Mouse (Mus musculus) forebrain, postnatal 0 days (tissue): ENCODE results near the gene Artn. TPM values are rescaled to one million over a fixed set of nuclear protein-coding genes. Genes with fewer than 3 reads are reported as not detected.

Source experiments
- ATAC-seq: fragments of 200-750 bp; cut with Nextera tagmentation; 2 replicates; pipeline ENCODE4 v1.8.0; 2017; ENCODE audit warnings: mild to moderate bottlenecking, moderate library complexity
- DNase-seq: peaks from one replicate; pipeline ENCODE4 v3.0.0-alpha.2; 2015
- H3K27ac ChIP-seq: fragments of 300-500 bp; sonication (generic); 2 replicates; pipeline ENCODE4 v1.5.1; 2014; ENCODE audit warnings: low read depth, mild to moderate bottlenecking, antibody characterized with exemption, low read length, moderate library complexity, mixed read lengths
- H3K27me3 ChIP-seq: fragments of 300-500 bp; sonication (generic); 2 replicates; pipeline ENCODE4 v1.6.1; 2014; ENCODE audit warnings: mild to moderate bottlenecking, low read length, mixed read lengths; ENCODE audit not compliant: insufficient read depth
- H3K36me3 ChIP-seq: fragments of 300-500 bp; sonication (generic); 2 replicates; pipeline ENCODE4 v1.6.1; 2014; ENCODE audit warnings: mild to moderate bottlenecking, moderate library complexity; ENCODE audit not compliant: insufficient read depth
- H3K4me1 ChIP-seq: fragments of 300-500 bp; sonication (generic); 2 replicates; pipeline ENCODE4 v1.6.1; 2014; ENCODE audit warnings: antibody characterized with exemption; ENCODE audit not compliant: insufficient read depth
- H3K4me2 ChIP-seq: fragments of 300-500 bp; sonication (generic); 2 replicates; pipeline ENCODE4 v1.6.1; 2014; ENCODE audit warnings: low read depth, mild to moderate bottlenecking, moderate library complexity
- H3K4me3 ChIP-seq: fragments of 300-500 bp; sonication (generic); 2 replicates; pipeline ENCODE4 v1.5.1; 2014; ENCODE audit warnings: low read depth, low read length, mixed read lengths
- H3K9ac ChIP-seq: fragments of 300-500 bp; sonication (generic); 2 replicates; pipeline ENCODE4 v1.6.1; 2014; ENCODE audit warnings: mild to moderate bottlenecking
- H3K9me3 ChIP-seq: fragments of 300-500 bp; sonication (generic); 2 replicates; pipeline ENCODE4 v1.6.1; 2016; ENCODE audit warnings: low read length
- CTCF ChIP-seq: sonication (generic); IDR thresholded peaks from 2 replicates; pipeline ENCODE4 v1.5.1; 2016; ENCODE audit warnings: antibody characterized with exemption, control low read depth, low read depth
- WGBS: fragments of 180-500 bp; shearing (Covaris S2); extraction: QIAGEN DNeasy Blood & Tissue Kit; methylation state at CpG from one replicate; pipeline ENCODE4 v1.1.7; 2014; 5-methylcytosine and 5-hydroxymethylcytosine counted together
- polyA plus RNA-seq: library from polyadenylated mRNA; unstranded; fragments of >200 nt; fragmentation: Nextera tagmentation; extraction: Ambion mirVana; gene quantifications from 2 replicates; pipeline ENCODE4 v1.2.1, GENCODE M21; 2015
- total RNA-seq: library from RNA; depleted of rRNA; stranded (reverse); fragments of >200 nt; gene quantifications from 2 replicates; pipeline ENCODE4 v1.2.3, GENCODE M21; 2014

The Artn gene
- total and polyA plus RNA-seq, 2 experiments from 2014 or later = 0.54 to 0.62 TPM

GRCm38 (mm10) chr4:117934081-117934480 is 4.5 kb upstream of the Artn start:
- 90% methylated on average over 4 of the region's 4 CpGs for WGBS
- no peak overlapping the region for H3K9ac ChIP-seq
- H3K27me3 ChIP-seq = peaks cover 12% of the 10 kb centered on the region; the same call in 1 of the 2 replicates
- H3K4me2 ChIP-seq = no peak overlapping the region
- ATAC-seq (no peak), DNase-seq (no peak)
- no peaks in the 10 kb centered on the region for H3K9me3 ChIP-seq
- no peak overlapping the region for H3K4me3 ChIP-seq
- H3K36me3 ChIP-seq = peaks cover 5% of the 10 kb centered on the region; the same call in 1 of the 2 replicates
- no peak overlapping the region for H3K27ac ChIP-seq
- TF ChIP-seq CTCF = no peak
- peaks cover 7% of the 10 kb centered on the region; the same call in 1 of the 2 replicates for H3K4me1 ChIP-seq

DNA sequence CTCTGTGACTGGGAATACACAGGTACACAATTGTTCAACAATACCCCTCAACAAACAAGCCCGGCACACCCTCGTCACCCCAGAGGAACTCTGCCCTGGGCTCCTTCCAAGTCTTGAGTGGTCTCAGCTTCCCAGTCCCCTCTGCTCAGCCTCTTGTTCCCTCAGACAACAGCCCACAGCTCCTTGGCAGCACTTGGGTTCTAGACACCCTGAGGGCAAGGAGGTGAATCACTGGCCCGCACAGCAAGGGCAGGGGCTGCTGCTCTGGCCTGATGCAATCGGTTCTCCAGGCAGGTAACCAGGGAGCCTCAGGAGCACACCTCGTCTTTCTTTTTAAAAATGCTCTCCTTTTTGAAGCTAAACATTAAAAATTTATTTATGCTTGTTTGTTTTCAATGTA is 3.7 kb upstream of the Artn start:
- DNase-seq = no peak
- Histone ChIP-seq H3K4me2 (no peak overlapping the region), H3K9ac (no peak overlapping the region), H3K9me3 (no peaks in the 10 kb centered on the region), H3K36me3 (peaks cover 5% of the 10 kb centered on the region; the same call in 1 of the 2 replicates), H3K4me3 (no peak overlapping the region), H3K27me3 (peaks cover 21% of the 10 kb centered on the region; the same call in 1 of the 2 replicates), H3K4me1 (peaks cover 10% of the 10 kb centered on the region; the same call in 1 of the 2 replicates), H3K27ac (no peak overlapping the region)
- no peak for TF ChIP-seq CTCF
- no peak for ATAC-seq
- 83% methylated on average over 5 of the region's 5 CpGs for WGBS

DNA sequence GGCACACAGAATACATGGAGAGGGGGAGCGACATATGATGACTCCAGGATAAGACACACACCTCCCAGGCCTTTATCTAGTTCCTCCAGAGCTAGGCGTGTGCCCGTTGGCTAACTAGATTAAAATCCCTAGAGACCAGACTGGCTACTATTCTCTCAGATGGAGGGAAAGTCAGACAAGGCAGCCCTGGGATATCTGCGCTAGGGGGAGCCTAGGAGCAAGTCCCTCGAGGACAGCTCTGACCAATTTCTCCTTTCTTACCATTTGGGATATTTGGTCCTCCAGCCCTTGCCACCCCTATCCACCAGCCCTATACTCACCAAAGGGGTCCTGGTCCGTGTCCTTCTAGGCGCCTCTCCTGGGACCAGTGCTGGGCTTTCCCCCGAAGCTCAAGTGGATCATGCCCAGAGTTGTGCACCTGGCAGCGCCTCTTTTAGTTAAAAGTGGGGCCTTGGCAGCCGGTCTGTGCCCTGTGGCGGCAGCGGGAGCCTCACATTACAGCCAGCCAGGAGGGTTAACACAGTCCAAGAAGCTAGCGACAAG is 793 bp downstream of the Artn start:
- peak overlapping the region; percentile 43 for H3K4me2 ChIP-seq
- WGBS = 5% methylated on average over 13 of the region's 13 CpGs
- H3K9ac ChIP-seq = no peak overlapping the region
- H3K4me3 ChIP-seq = no peak overlapping the region
- H3K9me3 ChIP-seq = no peaks in the 10 kb centered on the region
- no peak overlapping the region for H3K27ac ChIP-seq
- peaks cover 18% of the 10 kb centered on the region; the same call in 1 of the 2 replicates for H3K4me1 ChIP-seq
- no peak; the same call in 1 of the 2 replicates for ATAC-seq
- peak; percentile 57 for DNase-seq
- peaks cover 31% of the 10 kb centered on the region for H3K27me3 ChIP-seq
- no peaks in the 10 kb centered on the region for H3K36me3 ChIP-seq
- TF ChIP-seq CTCF = peak; percentile 58

- WGBS = 16% methylated on average over 6 of the region's 6 CpGs
- DNase-seq = peak; percentile 89
- Histone ChIP-seq H3K4me1 (peaks cover 18% of the 10 kb centered on the region; the same call in 1 of the 2 replicates), H3K27ac (no peak overlapping the region), H3K4me2 (no peak overlapping the region), H3K27me3 (peaks cover 31% of the 10 kb centered on the region), H3K9ac (no peak overlapping the region), H3K4me3 (no peak overlapping the region), H3K9me3 (no peaks in the 10 kb centered on the region), H3K36me3 (no peaks in the 10 kb centered on the region)
- peak; percentile 72 for ATAC-seq
- peak; percentile 98 for TF ChIP-seq CTCF
Observed at GRCm38 (mm10) chr4:117928234-117928633, 1.3 kb downstream of the Artn start.

DNA sequence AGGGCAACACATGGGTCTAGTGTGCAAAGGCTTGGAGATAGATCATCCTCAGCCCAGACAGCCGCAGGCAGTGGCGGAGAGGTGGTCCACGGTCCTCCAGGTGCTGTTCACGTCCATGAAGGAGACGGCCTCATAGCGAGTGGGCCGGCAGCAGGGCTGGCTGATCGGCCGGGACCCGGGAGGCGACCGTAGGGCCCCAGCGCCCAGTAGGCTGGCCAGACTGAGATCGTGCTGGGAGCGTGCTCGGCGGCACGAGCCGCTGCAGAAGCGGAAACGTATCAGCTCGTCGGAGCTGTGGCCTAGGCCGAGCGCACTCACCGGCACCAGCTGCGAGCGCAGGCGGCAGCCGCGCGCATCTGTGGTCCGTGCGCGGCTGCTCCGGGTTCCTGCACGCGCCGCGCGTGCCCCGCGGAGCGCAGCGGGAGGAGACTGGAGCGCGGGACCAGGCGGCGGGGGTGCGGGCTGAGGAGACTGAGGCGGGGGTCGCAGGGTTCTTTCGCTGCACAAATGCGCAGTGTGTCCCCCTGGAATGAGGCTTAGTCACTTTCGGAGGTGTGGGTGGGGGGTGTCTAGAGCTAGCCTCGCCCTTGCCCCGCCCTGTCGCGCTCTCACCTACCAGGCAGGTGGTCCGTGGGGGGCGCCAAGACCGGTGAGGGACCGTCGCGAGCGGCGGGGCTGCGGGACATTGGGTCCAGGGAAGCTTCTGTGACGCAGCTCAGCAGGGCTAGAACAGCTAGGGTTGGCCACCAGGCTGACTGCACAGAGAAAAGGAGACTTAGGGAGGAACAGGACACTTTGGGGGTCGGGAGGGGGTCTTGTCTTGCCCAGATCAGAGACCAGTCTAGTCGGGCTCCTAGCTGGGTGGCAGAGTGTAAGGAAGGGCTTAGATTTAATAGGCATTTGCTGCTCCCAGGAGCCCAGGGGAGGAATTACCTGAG is 2.7 kb downstream of the Artn start:
- H3K27ac ChIP-seq = no peak overlapping the region

GRCm38 (mm10) chr4:117924916-117925315 is 4.6 kb downstream of the Artn start:
- no peaks in the 10 kb centered on the region for H3K9me3 ChIP-seq
- no peak overlapping the region for H3K4me2 ChIP-seq
- no peak overlapping the region for H3K27ac ChIP-seq
- H3K4me1 ChIP-seq = peaks cover 18% of the 10 kb centered on the region; the same call in 1 of the 2 replicates
- no peak for TF ChIP-seq CTCF
- DNase-seq (no peak), ATAC-seq (no peak)
- H3K4me3 ChIP-seq = no peak overlapping the region
- H3K9ac ChIP-seq = no peak overlapping the region
- peaks cover 26% of the 10 kb centered on the region for H3K27me3 ChIP-seq
- 63% methylated on average over 5 of the region's 6 CpGs for WGBS
- no peaks in the 10 kb centered on the region for H3K36me3 ChIP-seq

More for the DNA sequence above, 2.7 kb downstream of the Artn start:
- DNase-seq (peak; percentile 83), ATAC-seq (peak; percentile 80)
- TF ChIP-seq CTCF = no peak
- Histone ChIP-seq H3K36me3 (no peaks in the 10 kb centered on the region), H3K9me3 (no peaks in the 10 kb centered on the region), H3K4me3 (peak overlapping the region; percentile 56), H3K4me2 (peak overlapping the region; percentile 87), H3K9ac (peak overlapping the region; percentile 64), H3K27me3 (peaks cover 31% of the 10 kb centered on the region), H3K4me1 (peaks cover 18% of the 10 kb centered on the region; the same call in 1 of the 2 replicates)
- 2% methylated on average over 70 of the region's 71 CpGs for WGBS
